Mouse (Mus musculus) cerebellum, adult 2 months (tissue): ENCODE data around the gene Ccdc3.

Experiments
- CTCF ChIP-seq: fragments of 200-500 bp; IDR thresholded peaks from 2 replicates; pipeline ENCODE4 v1.5.1; 2011; ENCODE audit warnings: low read depth, mild to moderate bottlenecking, control low read depth, low read length, moderate library complexity, borderline replicate concordance; ENCODE audit not compliant: insufficient read depth
- POLR2A ChIP-seq: fragments of 200-500 bp; IDR thresholded peaks from 2 replicates; pipeline ENCODE4 v1.6.1; 2011; ENCODE audit warnings: low read length, control low read depth, borderline replicate concordance; ENCODE audit not compliant: insufficient read depth

GRCm38 (mm10) chr2:5262279-5262678 is 124.7 kb downstream of the Ccdc3 start:
- TF ChIP-seq CTCF: no peak
- no peak for TF ChIP-seq POLR2A
